Mouse (Mus musculus): ENCODE results near the gene Sass6.

DNA sequence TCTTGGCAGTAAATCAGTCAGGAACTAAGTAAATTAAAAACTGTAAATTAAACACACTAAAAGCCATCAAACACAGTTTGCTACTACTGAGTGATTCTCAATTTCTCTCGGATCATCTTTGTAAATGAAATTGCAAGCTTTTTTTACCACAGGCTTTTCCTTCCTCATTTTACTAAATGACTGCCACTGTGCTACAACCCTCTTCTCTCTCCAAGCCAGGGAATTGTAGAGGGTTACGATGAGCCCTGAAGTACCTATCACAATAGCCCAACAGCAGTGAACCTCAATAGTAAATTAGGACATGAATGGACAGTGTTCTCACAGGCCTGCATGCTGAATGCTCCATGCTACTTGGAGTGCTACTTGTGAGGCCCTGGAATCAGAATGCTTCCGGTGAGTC, 39.3 kb downstream of the Sass6 start:
- TF ChIP-seq CTCF (IDR thresholded peaks at IDR 0.05; ENCODE audit: low read depth, low read length), result no peak
- no peak for TF ChIP-seq POLR2A (IDR thresholded peaks at IDR 0.05; ENCODE audit: borderline replicate concordance, low read depth, low read length)

All from bone marrow macrophage, adult 2 months (primary cell).